Mouse (Mus musculus) C2C12 (cell line): ENCODE data around the gene Ankrd36. TPM values are rescaled to one million over a fixed set of nuclear protein-coding genes. Genes with fewer than 3 reads are reported as not detected.
"Not testable (repeated sequence)": the region's sequence is repeated elsewhere in the genome, so short reads cannot be mapped to it uniquely, and the experiment has no call there.

Source experiments
- H3K27me3 ChIP-seq: one replicate; pipeline ENCODE4 v1.6.1; 2011; ENCODE audit not compliant: control insufficient read depth, insufficient read depth, insufficient read length
- H3K36me3 ChIP-seq: one replicate; pipeline ENCODE4 v1.6.1; 2011; ENCODE audit not compliant: control insufficient read depth, insufficient read depth
- H3K4me3 ChIP-seq: one replicate; pipeline ENCODE4 v1.5.1; 2011; ENCODE audit warnings: mild to moderate bottlenecking, control low read depth; ENCODE audit not compliant: poor library complexity, insufficient read depth, severe bottlenecking
- H3K79me2 ChIP-seq: one replicate; pipeline ENCODE4 v1.6.1; 2011; ENCODE audit not compliant: control insufficient read depth, insufficient read depth
- H3K79me3 ChIP-seq: one replicate; pipeline ENCODE4 v1.6.1; 2011; ENCODE audit warnings: low read depth, control low read depth
- H3ac ChIP-seq: one replicate; pipeline ENCODE3; 2011; ENCODE audit warnings: low read depth; ENCODE audit not compliant: control insufficient read depth, insufficient read length
- CEBPB ChIP-seq: IDR thresholded peaks from one replicate; pipeline ENCODE4 v1.6.1; 2011; ENCODE audit warnings: low read depth, mild to moderate bottlenecking, control low read depth, moderate library complexity
- CTCF ChIP-seq: IDR thresholded peaks from one replicate; pipeline ENCODE4 v1.5.1; 2011; ENCODE audit not compliant: control insufficient read depth, insufficient read depth, insufficient read length
- FOSL1 ChIP-seq: IDR thresholded peaks from one replicate; pipeline ENCODE4 v1.8.0; 2011; ENCODE audit warnings: mild to moderate bottlenecking, low read length; ENCODE audit not compliant: poor library complexity, insufficient read depth, severe bottlenecking
- MAX ChIP-seq: IDR thresholded peaks from one replicate; pipeline ENCODE4 v1.6.1; 2011; ENCODE audit warnings: mild to moderate bottlenecking, control low read depth
- MYOD1 ChIP-seq: IDR thresholded peaks from one replicate; pipeline ENCODE4 v1.6.1; 2011; ENCODE audit warnings: low read depth; ENCODE audit not compliant: control insufficient read depth, insufficient read length
- MYOG ChIP-seq: IDR thresholded peaks from one replicate; pipeline ENCODE4 v1.6.1; 2011; ENCODE audit not compliant: control insufficient read depth, insufficient read length; ENCODE audit errors: extremely low read depth
- USF1 ChIP-seq: IDR thresholded peaks from one replicate; pipeline ENCODE4 v1.6.1; 2011; ENCODE audit warnings: low read depth, mild to moderate bottlenecking, control low read depth, moderate library complexity
- polyA plus RNA-seq: library from polyadenylated mRNA; unstranded; fragments of >200 nt; fragmentation: generic; extraction: Trizol; gene quantifications from one replicate; pipeline ENCODE4 v1.2.1, GENCODE M21; 2012; ENCODE audit warnings: missing spikeins

Gene Ankrd36
- polyA plus RNA-seq, 1 experiment: not detected

GRCm38 (mm10) chr11:5530717-5531116 is 38.8 kb upstream of the Ankrd36 start:
- Histone ChIP-seq H3ac (no peak overlapping the region), H3K79me2 (no peaks in the 10 kb centered on the region), H3K27me3 (no peaks in the 10 kb centered on the region), H3K36me3 (peaks cover 87% of the 10 kb centered on the region), H3K79me3 (no peaks in the 10 kb centered on the region), H3K4me3 (no peak overlapping the region)
- TF ChIP-seq USF1 (no peak), MYOD1 (no peak), CEBPB (no peak), MYOG (no peak), FOSL1 (no peak), CTCF (no peak), MAX (no peak)

- Histone ChIP-seq H3K36me3 (peaks cover 78% of the 10 kb centered on the region), H3K79me3 (no peaks in the 10 kb centered on the region), H3K27me3 (no peaks in the 10 kb centered on the region), H3K79me2 (peaks cover 12% of the 10 kb centered on the region), H3K4me3 (no peak overlapping the region), H3ac (no peak overlapping the region)
- TF ChIP-seq CTCF (no peak), CEBPB (no peak), MAX (no peak), MYOG (no peak), USF1 (no peak), MYOD1 (no peak), FOSL1 (no peak)
These were observed 36.4 kb upstream of the Ankrd36 start for GRCm38 (mm10) chr11:5533108-5533507.

DNA sequence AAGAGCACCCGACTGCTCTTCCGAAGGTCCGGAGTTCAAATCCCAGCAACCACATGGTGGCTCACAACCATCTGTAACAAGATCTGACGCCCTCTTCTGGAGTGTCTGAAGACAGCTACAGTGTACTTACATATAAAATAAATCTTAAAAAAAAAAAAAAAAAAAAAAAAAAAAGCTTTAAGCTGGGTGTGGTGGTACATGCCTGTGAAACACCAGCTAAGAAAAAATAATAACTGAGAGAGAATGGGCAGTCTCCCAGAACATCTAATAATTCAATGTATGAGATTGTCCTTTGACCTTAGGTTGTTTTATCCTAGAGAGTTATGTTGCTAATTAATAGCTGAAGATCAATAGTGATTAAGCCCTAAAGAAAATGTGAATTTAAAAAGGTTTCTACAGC is 32.0 kb upstream of the Ankrd36 start:
- Histone ChIP-seq H3K36me3 (peaks cover 65% of the 10 kb centered on the region), H3K79me2 (peaks cover 51% of the 10 kb centered on the region), H3K79me3 (peaks cover 23% of the 10 kb centered on the region)
- H3ac ChIP-seq, H3K27me3 ChIP-seq, H3K4me3 ChIP-seq: not testable (repeated sequence)

GRCm38 (mm10) chr11:5540331-5540730 is 29.2 kb upstream of the Ankrd36 start:
- Histone ChIP-seq H3ac (no peak overlapping the region), H3K4me3 (no peak overlapping the region), H3K36me3 (peaks cover 38% of the 10 kb centered on the region), H3K79me3 (peaks cover 23% of the 10 kb centered on the region), H3K79me2 (peaks cover 51% of the 10 kb centered on the region), H3K27me3 (no peaks in the 10 kb centered on the region)
- TF ChIP-seq FOSL1 (no peak), MAX (no peak), CTCF (no peak), MYOD1 (no peak), CEBPB (no peak), USF1 (no peak), MYOG (no peak)

- no peaks in the 10 kb centered on the region for H3K27me3 ChIP-seq
- H3K79me2 ChIP-seq: peaks cover 51% of the 10 kb centered on the region
- peak overlapping the region; percentile 59 for H3K4me3 ChIP-seq
- H3K36me3 ChIP-seq: peaks cover 34% of the 10 kb centered on the region
- H3K79me3 ChIP-seq: peaks cover 23% of the 10 kb centered on the region
- peak overlapping the region; percentile 91 for H3ac ChIP-seq
- TF ChIP-seq MYOD1 (no peak), MAX (peak; percentile 81)
These were observed 28.2 kb upstream of the Ankrd36 start for GRCm38 (mm10) chr11:5541230-5541798.

DNA sequence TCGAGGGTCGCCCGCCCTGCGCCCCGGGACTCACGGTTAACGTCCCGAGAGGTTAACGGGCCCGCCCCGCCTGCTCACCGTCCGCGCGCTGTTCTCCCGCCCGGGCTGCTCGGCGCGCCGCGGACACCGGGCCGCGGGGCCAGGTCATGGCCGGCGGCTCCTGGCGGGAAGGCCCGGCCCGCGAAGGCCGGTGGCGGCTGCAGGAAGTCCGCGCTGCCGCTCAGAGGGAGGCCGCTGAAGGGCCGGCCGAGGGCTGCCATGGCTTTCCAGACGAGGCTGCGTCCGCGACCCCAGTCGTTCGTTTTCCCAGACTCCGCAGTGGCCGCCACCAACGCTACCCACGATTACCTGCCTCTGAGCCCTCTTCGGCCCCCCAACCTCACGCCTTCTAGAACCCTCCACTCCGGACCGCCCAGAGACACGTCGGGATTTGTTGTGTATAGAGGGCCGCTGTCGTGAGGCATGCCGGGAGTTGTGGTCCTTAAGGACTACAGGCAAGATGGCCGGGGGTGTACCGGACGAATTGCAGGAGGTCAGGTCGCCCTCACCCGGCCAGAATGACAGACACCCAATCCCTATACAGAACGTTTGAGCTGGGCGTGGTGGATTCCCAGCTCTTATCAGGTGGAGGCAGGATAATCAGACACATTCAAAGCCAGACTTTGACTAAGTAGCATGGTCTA is 27.5 kb upstream of the Ankrd36 start, which contains the start of gene Ccdc117:
TSS of gene Ccdc117 (minus strand) at position 389 of the 683 bp plus-strand sequence.
- Histone ChIP-seq H3K79me3 (peaks cover 23% of the 10 kb centered on the region), H3ac (peak within 1 kb of the TSS; percentile 91), H3K27me3 (no peaks in the 10 kb centered on the region), H3K36me3 (peaks cover 28% of the 10 kb centered on the region), H3K79me2 (peaks cover 49% of the 10 kb centered on the region), H3K4me3 (peak within 1 kb of the TSS; percentile 59)
- TF ChIP-seq MAX (peak; percentile 72), CTCF (peak; percentile 9), MYOD1 (no peak), MYOG (no peak), CEBPB (no peak)
